Mouse (Mus musculus) G1E (cell line): Measurements from ENCODE around the gene Zmat5.

ENCODE experiments used
- CTCF ChIP-seq: IDR thresholded peaks from 2 replicates; pipeline ENCODE4 v1.5.1; 2012; ENCODE audit warnings: low read depth, low read length, inconsistent platforms, mixed read lengths
- GATA1 ChIP-seq: IDR thresholded peaks from 2 replicates; pipeline ENCODE4 v1.6.1; 2012; ENCODE audit warnings: borderline replicate concordance, low read length, inconsistent platforms, mixed read lengths
- GATA2 ChIP-seq: IDR thresholded peaks from 2 replicates; pipeline ENCODE4 v1.6.1; 2012; ENCODE audit warnings: low read depth, low read length, inconsistent platforms, borderline replicate concordance
- POLR2AphosphoS5 ChIP-seq: IDR thresholded peaks from 2 replicates; pipeline ENCODE4 v1.6.1; 2012; ENCODE audit warnings: low read depth, low read length, inconsistent platforms; ENCODE audit not compliant: insufficient replicate concordance
- TAL1 ChIP-seq: conservative IDR thresholded peaks from 2 replicates; pipeline ENCODE4 v1.6.1; 2012; ENCODE audit warnings: low read depth, low read length, inconsistent platforms, mixed read lengths

DNA sequence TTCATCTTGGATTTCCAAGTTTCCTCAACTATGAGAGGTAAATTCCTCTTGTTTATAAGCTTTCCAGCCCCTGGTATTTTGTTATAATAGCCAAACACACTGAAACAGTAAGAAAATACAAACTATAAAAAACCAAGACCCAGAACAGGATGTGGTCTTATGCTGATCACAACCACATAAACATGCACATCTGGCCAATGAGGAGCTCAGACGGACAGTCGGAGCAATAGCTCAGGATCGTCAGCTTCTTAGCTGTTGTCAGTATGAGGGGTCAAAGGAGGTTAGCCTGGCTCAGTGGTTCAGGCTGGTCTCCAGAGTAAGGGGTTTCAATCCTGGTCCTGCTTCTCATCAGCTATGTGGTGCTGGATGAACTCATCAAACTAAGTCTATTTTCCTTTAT is 78.6 kb downstream of the Zmat5 start:
- TF ChIP-seq CTCF (no peak), GATA1 (no peak), POLR2AphosphoS5 (no peak), TAL1 (no peak), GATA2 (no peak)
